10 mouse cellular contexts compared by ENCODE assay signal in the genomic region with DNA sequence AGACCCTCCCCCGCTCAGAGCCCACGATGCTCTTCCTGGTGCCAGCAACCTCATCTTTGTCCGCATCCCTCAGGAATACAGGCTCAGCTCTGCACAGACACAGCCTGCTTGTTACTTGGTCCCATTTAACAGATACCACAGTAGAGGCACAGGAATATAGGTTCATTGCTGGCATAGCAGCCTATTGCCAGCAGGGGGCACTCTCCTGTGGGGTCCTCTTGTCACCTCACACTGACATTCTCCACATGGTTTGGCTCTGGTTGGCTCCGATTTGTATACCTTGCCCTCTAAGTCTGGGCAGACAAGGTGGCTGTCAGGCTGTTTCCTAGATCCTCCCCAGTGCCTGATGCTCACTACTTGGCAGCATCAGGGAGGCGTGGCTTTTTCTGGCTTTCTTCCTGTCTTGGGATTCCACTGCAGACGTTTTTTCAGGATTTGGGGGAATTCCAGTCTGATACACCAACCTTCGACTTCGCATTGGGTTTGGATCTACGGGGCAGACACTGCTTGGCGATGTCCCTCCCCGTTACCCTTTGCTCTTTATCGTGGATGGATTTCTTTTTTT. TPM values are rescaled to one million over a fixed set of nuclear protein-coding genes. Genes with fewer than 3 reads are reported as not detected.
DNase-seq lines count a peak whose midpoint lies in the region; ATAC-seq and TF ChIP-seq lines count a peak whose summit lies in the region.
"Had no signal": no experiment of that assay in that cellular context is flagged by ENCODE, and none has a peak within 500 bp of the region (broad histone marks: within the 10 kb centered on the region; RNA-seq: fewer than 3 reads in every experiment).

No protein-coding gene starts in this region.

- peak; percentile 34 for TF ChIP-seq CTCF in forebrain, postnatal 0 days (IDR thresholded peaks at IDR 0.05; ENCODE audit: low read depth)
- peak; percentile 41 for TF ChIP-seq CTCF in left cerebral cortex, adult 2 months (IDR thresholded peaks at IDR 0.05)
- TF ChIP-seq CTCF in CH12.LX (conservative IDR thresholded peaks at IDR 0.05 in 1 of 2, IDR thresholded peaks at IDR 0.05 in 1 of 2; ENCODE audit: low read depth in 2 of 2, low read length in 2 of 2) = peak; percentile 57 to 86
- TF ChIP-seq CTCF in bone marrow macrophage, adult 2 months (IDR thresholded peaks at IDR 0.05; ENCODE audit: low read depth, low read length) = peak; percentile 24; the same call in 1 of the 2 replicates

- H3K4me1 ChIP-seq in forebrain, postnatal 0 days (ENCODE audit: insufficient read depth) = no peaks in the 10 kb centered on the region
- H3K4me1 ChIP-seq in forebrain, embryonic 13.5 days = no peaks in the 10 kb centered on the region
- H3K4me1 ChIP-seq in CH12.LX (ENCODE audit: control insufficient read depth in 1 of 2, insufficient read depth in 2 of 2) = peaks cover 0 to 12% of the 10 kb centered on the region in 2 experiments; a peak in 2 of 4 replicates
- no peaks in the 10 kb centered on the region for H3K4me1 ChIP-seq in bone marrow macrophage, adult 2 months (ENCODE audit: control insufficient read depth, insufficient read depth, low read length)

- no peak overlapping the region for H3K4me3 ChIP-seq in forebrain, postnatal 0 days (ENCODE audit: low read depth, low read length)
- no peak overlapping the region for H3K4me3 ChIP-seq in forebrain, embryonic 13.5 days
- H3K4me3 ChIP-seq in left cerebral cortex, adult 2 months = no peak overlapping the region
- H3K4me3 ChIP-seq in CH12.LX (replicated peaks in 1 of 3; ENCODE audit: low read depth in 2 of 3, low read length in 2 of 3, poor library complexity in 1 of 3) = no peak overlapping the region
- H3K4me3 ChIP-seq in bone marrow macrophage, adult 2 months (ENCODE audit: insufficient read depth, low read length) = no peak overlapping the region
- H3K4me3 ChIP-seq: heart, embryonic 10.5 days; hindbrain, embryonic 10.5 days had no signal

- H3K27ac ChIP-seq in forebrain, postnatal 0 days (ENCODE audit: low read depth, low read length) = no peak overlapping the region
- no peak overlapping the region for H3K27ac ChIP-seq in forebrain, embryonic 13.5 days
- no peak overlapping the region for H3K27ac ChIP-seq in left cerebral cortex, adult 2 months
- no peak overlapping the region for H3K27ac ChIP-seq in CH12.LX (ENCODE audit: insufficient read depth, low read depth)
- H3K27ac ChIP-seq in bone marrow macrophage, adult 2 months (ENCODE audit: insufficient read depth, low read depth, low read length) = no peak overlapping the region
- H3K27ac ChIP-seq: heart, embryonic 10.5 days; hindbrain, embryonic 10.5 days had no signal

- TF ChIP-seq RAD21 in CH12.LX (IDR thresholded peaks at IDR 0.05; ENCODE audit: low read depth, low read length) = no peak; the same call in none of the 2 replicates

- no peaks in the 10 kb centered on the region for H3K27me3 ChIP-seq in forebrain, postnatal 0 days (ENCODE audit: insufficient read depth, low read length)
- H3K27me3 ChIP-seq in forebrain, embryonic 13.5 days = no peaks in the 10 kb centered on the region
- no peaks in the 10 kb centered on the region for H3K27me3 ChIP-seq in CH12.LX (replicated peaks)

- WGBS in forebrain, postnatal 0 days = 73% methylated on average over 12 of the region's 12 CpGs
- 80% methylated on average over 12 of the region's 12 CpGs for WGBS in forebrain, embryonic 13.5 days

- dilution Hi-C loops in CH12.LX (cut with MboI; ENCODE audit: extremely low pct_ligation_motif_present, extremely low pct_unique_long_range_greater_than_20kb, low sequenced_read_pairs) = no loop called here

- no peak for DNase-seq in forebrain, postnatal 0 days
- no peak for DNase-seq in left cerebral cortex, adult 2 months (ENCODE audit: extremely low spot score in 1 of 2, low spot score in 2 of 2)
- DNase-seq in left cerebral cortex, adult 9 months (ENCODE audit: low spot score in 2 of 2) = no peak
- peak; percentile 41 for DNase-seq in CH12.LX (ENCODE audit: extremely low read depth)
- DNase-seq in adrenal gland, adult 8-10 months = no peak
- no peak for DNase-seq in thymus, postnatal 25 days

- no peaks in the 10 kb centered on the region for H3K9me3 ChIP-seq in forebrain, postnatal 0 days (ENCODE audit: low read length)
- no peaks in the 10 kb centered on the region for H3K9me3 ChIP-seq in forebrain, embryonic 13.5 days (replicated peaks)
- H3K9me3 ChIP-seq in CH12.LX (replicated peaks; ENCODE audit: low read length) = no peaks in the 10 kb centered on the region
- H3K9me3 ChIP-seq: heart, embryonic 10.5 days; hindbrain, embryonic 10.5 days had no signal

- no peak overlapping the region for H3K4me2 ChIP-seq in forebrain, postnatal 0 days (ENCODE audit: low read depth)
- H3K4me2 ChIP-seq in forebrain, embryonic 13.5 days = no peak overlapping the region
- H3K4me2 ChIP-seq in CH12.LX (ENCODE audit: insufficient read depth, low read depth, poor library complexity, severe bottlenecking) = no peak overlapping the region

- in situ Hi-C loops in CH12.LX (cut with MboI; ENCODE audit: low pct_ligation_motif_present, low pct_unique_long_range_greater_than_20kb, low sequenced_read_pairs) = no loop called here

- H3K79me2 ChIP-seq in CH12.LX (replicated peaks; ENCODE audit: control insufficient read depth, extremely low read depth, insufficient read depth, poor library complexity, severe bottlenecking) = no peaks in the 10 kb centered on the region

- intact Hi-C loops in left cerebral cortex, adult 2 months (cut with DNase I) = no loop called here

- no peak overlapping the region for H3K9ac ChIP-seq in forebrain, postnatal 0 days
- no peak overlapping the region for H3K9ac ChIP-seq in forebrain, embryonic 13.5 days
- H3K9ac ChIP-seq in CH12.LX (ENCODE audit: insufficient read depth, low read depth) = no peak overlapping the region

- no peak for TF ChIP-seq EP300 in CH12.LX (IDR thresholded peaks at IDR 0.05; ENCODE audit: low read length)

- TF ChIP-seq POLR2A in CH12.LX (IDR thresholded peaks at IDR 0.05; ENCODE audit: low read depth, low read length) = no peak
- TF ChIP-seq POLR2A in bone marrow macrophage, adult 2 months (IDR thresholded peaks at IDR 0.05; ENCODE audit: borderline replicate concordance, low read depth, low read length) = no peak

- H3K36me3 ChIP-seq in forebrain, postnatal 0 days (ENCODE audit: insufficient read depth) = no peaks in the 10 kb centered on the region
- H3K36me3 ChIP-seq in forebrain, embryonic 13.5 days (ENCODE audit: poor library complexity, severe bottlenecking) = no peaks in the 10 kb centered on the region
- H3K36me3 ChIP-seq in CH12.LX (replicated peaks in 1 of 2; ENCODE audit: control insufficient read depth in 1 of 2, insufficient read depth in 1 of 2, low read length in 1 of 2) = peaks cover 0 to 13% of the 10 kb centered on the region in 2 experiments
- H3K36me3 ChIP-seq: hindbrain, embryonic 10.5 days had no signal

- no peak for ATAC-seq in forebrain, postnatal 0 days
- no peak for ATAC-seq in forebrain, embryonic 13.5 days

TF ChIP-seq in CH12.LX, 34 proteins besides CTCF, POLR2A, EP300 and RAD21:
- TF ChIP-seq E2F4 (IDR thresholded peaks at IDR 0.05; ENCODE audit: insufficient replicate concordance, low read depth, low read length) (no peak), SMC3 (IDR thresholded peaks at IDR 0.05; ENCODE audit: low read depth, low read length) (peak; percentile 32), ZC3H11A (IDR thresholded peaks at IDR 0.05; ENCODE audit: low read depth, low read length) (no peak)

RNA-seq across cellular contexts. Expression of a gene that starts 42.6 kb away (rescaled TPM):
- total RNA-seq in forebrain, postnatal 0 days (2014; rRNA removed) = 2.0 and 4.0 TPM in 2 replicates
- polyA plus RNA-seq in forebrain, postnatal 0 days (2015; fragmentation: Nextera tagmentation; extraction: Ambion mirVana) = 2.7 and 4.3 TPM in 2 replicates
- polyA plus RNA-seq in forebrain, embryonic 13.5 days (2015; fragmentation: Nextera tagmentation; extraction: Ambion mirVana) = 0.96 and 1.5 TPM in 2 replicates
- total RNA-seq in left cerebral cortex, adult 2 months (2021) = 1 to 10 TPM; 4.4 to 5.3 TPM
- 3.9 and 6.2 TPM in 2 replicates for total RNA-seq in CH12.LX (2012; rRNA removed)
- total RNA-seq in CH12.LX (2014; rRNA removed) = 13.4 and 14.1 TPM in 2 replicates
- 16.3 and 17.0 TPM in 2 replicates for polyA plus RNA-seq in CH12.LX (2012; ENCODE audit: insufficient read length, low read depth)
- 0.19 and 0.24 TPM in 2 replicates for polyA plus RNA-seq in bone marrow macrophage, adult 2 months (2012; ENCODE audit: insufficient read depth, insufficient read length, missing spikeins)
- 10 to 100 TPM; 68.9 to 85.3 (median 72.7) TPM for total RNA-seq in adrenal gland, adult 8-10 months (2022)

RNA-seq across cellular contexts. Expression of a gene that starts 58.8 kb away (rescaled TPM):
- total RNA-seq in forebrain, postnatal 0 days (2014; rRNA removed) = 6.7 and 7.8 TPM in 2 replicates
- 7.5 and 9.1 TPM in 2 replicates for polyA plus RNA-seq in forebrain, postnatal 0 days (2015; fragmentation: Nextera tagmentation; extraction: Ambion mirVana)
- 45.3 and 46.6 TPM in 2 replicates for polyA plus RNA-seq in forebrain, embryonic 13.5 days (2015; fragmentation: Nextera tagmentation; extraction: Ambion mirVana)
- 1 to 10 TPM; 2.6 to 3.1 TPM for total RNA-seq in left cerebral cortex, adult 2 months (2021)
- 39.1 and 53.4 TPM in 2 replicates for total RNA-seq in CH12.LX (2012; rRNA removed)
- total RNA-seq in CH12.LX (2014; rRNA removed) = 43.5 and 51.9 TPM in 2 replicates
- polyA plus RNA-seq in CH12.LX (2012; ENCODE audit: insufficient read length, low read depth) = 83.3 and 91.9 TPM in 2 replicates
- polyA plus RNA-seq in bone marrow macrophage, adult 2 months (2012; ENCODE audit: insufficient read depth, insufficient read length, missing spikeins) = 1.8 and 3.5 TPM in 2 replicates
- total RNA-seq in adrenal gland, adult 8-10 months (2022) = 1 to 10 TPM; 2.4 to 3.1 (median 2.8) TPM

Comparison
In these comparisons a context has a peak if more than half of its experiments do, and no peak if none do; other contexts are left out.
1. RNA of a gene that starts 42.6 kb away (total RNA-seq): 68.9 to 85.3 TPM in adrenal gland, adult 8-10 months; 3.9 to 14.1 TPM in CH12.LX, 4.4 to 5.3 TPM in left cerebral cortex, adult 2 months and 2.0 to 4.0 TPM in forebrain, postnatal 0 days; every median in the first group is over 4 times any median in the second.
2. Peak in every context shown above with its lines, with median percentiles within 50 percentile points of each other: CTCF ChIP-seq.